In genomic region chr9:21601722-21602399, GRCm38 (mm10) we compare ENCODE assay signal across 7 mouse cellular contexts. TPM values are rescaled to one million over a fixed set of nuclear protein-coding genes. Genes with fewer than 3 reads are reported as not detected.
A peak's percentile ranks its signal among the peaks of the same experiment; 100 is the strongest.
DNase-seq lines count a peak whose midpoint lies in the region; ATAC-seq lines count a peak whose summit lies in the region.

No protein-coding gene starts in this region.

- no peaks in the 10 kb centered on the region for H3K9me3 ChIP-seq in forebrain, embryonic 14.5 days (replicated peaks; ENCODE audit: control insufficient read depth, low read length)
- H3K9me3 ChIP-seq in hindbrain, embryonic 14.5 days (ENCODE audit: control insufficient read depth, low read length): no peaks in the 10 kb centered on the region

- DNase-seq in NIH3T3 (ENCODE audit: low read depth): peak; percentile 88
- DNase-seq in c-Kit-positive CD71-positive TER-119-negative erythroid progenitor cells, embryonic 14.5 days (ENCODE audit: low read depth): peak; percentile 75
- DNase-seq in forebrain, embryonic 14.5 days (ENCODE audit: low spot score): peak; percentile 84
- peak; percentile 85 for DNase-seq in hindbrain, embryonic 14.5 days (ENCODE audit: low spot score)
- peak; percentile 55 to 78 for DNase-seq in layer of hippocampus, postnatal 14 days (ENCODE audit: low spot score in 2 of 2)
- DNase-seq in lung, postnatal 36 days: peak; percentile 88
- peak; percentile 76 to 77 for DNase-seq in right cerebral cortex, adult 2 months (ENCODE audit: low spot score in 2 of 2)

- no peak overlapping the region for H3K4me3 ChIP-seq in forebrain, embryonic 14.5 days (ENCODE audit: low read depth, low read length)
- no peak overlapping the region for H3K4me3 ChIP-seq in hindbrain, embryonic 14.5 days (replicated peaks; ENCODE audit: low read length)

- no peaks in the 10 kb centered on the region for H3K27me3 ChIP-seq in forebrain, embryonic 14.5 days (replicated peaks; ENCODE audit: control insufficient read depth, insufficient read depth, low read length)
- no peaks in the 10 kb centered on the region for H3K27me3 ChIP-seq in hindbrain, embryonic 14.5 days (ENCODE audit: control insufficient read depth, insufficient read depth, low read length)

- no peaks in the 10 kb centered on the region for H3K36me3 ChIP-seq in forebrain, embryonic 14.5 days (ENCODE audit: control insufficient read depth, insufficient read depth, low read length)
- H3K36me3 ChIP-seq in hindbrain, embryonic 14.5 days (replicated peaks; ENCODE audit: control insufficient read depth, insufficient read depth): 0 out of 2 replicates have a peak, but pooled peaks cover under 1% of the 10 kb centered on the region

- WGBS in forebrain, embryonic 14.5 days: 48% methylated on average over 10 of the region's 10 CpGs
- 51% methylated on average over 10 of the region's 10 CpGs for WGBS in hindbrain, embryonic 14.5 days

- no peak overlapping the region for H3K4me2 ChIP-seq in forebrain, embryonic 14.5 days (ENCODE audit: low read length)
- H3K4me2 ChIP-seq in hindbrain, embryonic 14.5 days (replicated peaks): no peak overlapping the region

- H3K27ac ChIP-seq in forebrain, embryonic 14.5 days (ENCODE audit: low read depth, low read length): no peak overlapping the region
- H3K27ac ChIP-seq in hindbrain, embryonic 14.5 days: no peak overlapping the region

- H3K4me1 ChIP-seq in forebrain, embryonic 14.5 days (ENCODE audit: control insufficient read depth, insufficient read depth, low read length): no peaks in the 10 kb centered on the region
- no peaks in the 10 kb centered on the region for H3K4me1 ChIP-seq in hindbrain, embryonic 14.5 days (replicated peaks; ENCODE audit: control insufficient read depth, insufficient read depth, low read length)

- no peak overlapping the region for H3K9ac ChIP-seq in forebrain, embryonic 14.5 days (ENCODE audit: low read length)
- no peak overlapping the region for H3K9ac ChIP-seq in hindbrain, embryonic 14.5 days

- ATAC-seq in forebrain, embryonic 14.5 days: peak; percentile 81
- peak; percentile 72 for ATAC-seq in hindbrain, embryonic 14.5 days (ENCODE audit: low FRiP score)

RNA-seq across cellular contexts. Expression of gene Yipf2, which starts 9.2 kb away (rescaled TPM):
- polyA plus RNA-seq in forebrain, embryonic 14.5 days (2014; fragmentation: Nextera tagmentation; extraction: Ambion mirVana): 16.9 and 18.2 TPM in 2 replicates
- 17.2 and 18.7 TPM in 2 replicates for polyA plus RNA-seq in hindbrain, embryonic 14.5 days (2014; fragmentation: Nextera tagmentation; extraction: Ambion mirVana)
- 10 to 100 TPM; 14.7 to 15.9 TPM for total RNA-seq in layer of hippocampus, postnatal 14 days (2021)

RNA-seq across cellular contexts. Expression of gene Timm29, which starts 9.3 kb away (rescaled TPM):
- 67.3 and 68.4 TPM in 2 replicates for polyA plus RNA-seq in forebrain, embryonic 14.5 days (2014; fragmentation: Nextera tagmentation; extraction: Ambion mirVana)
- polyA plus RNA-seq in hindbrain, embryonic 14.5 days (2014; fragmentation: Nextera tagmentation; extraction: Ambion mirVana): 74.0 and 83.0 TPM in 2 replicates
- 10 to 100 TPM; 54.3 to 56.9 TPM for total RNA-seq in layer of hippocampus, postnatal 14 days (2021)

RNA-seq across cellular contexts. Expression of gene Smarca4, which starts 14.1 kb away (rescaled TPM):
- polyA plus RNA-seq in forebrain, embryonic 14.5 days (2014; fragmentation: Nextera tagmentation; extraction: Ambion mirVana): 128 and 153 TPM in 2 replicates
- polyA plus RNA-seq in hindbrain, embryonic 14.5 days (2014; fragmentation: Nextera tagmentation; extraction: Ambion mirVana): 136 and 138 TPM in 2 replicates
- 100 to 1,000 TPM; 121 to 123 TPM for total RNA-seq in layer of hippocampus, postnatal 14 days (2021)

RNA-seq across cellular contexts. Expression of gene Carm1, which starts 55.2 kb away (rescaled TPM):
- 22.8 and 26.7 TPM in 2 replicates for polyA plus RNA-seq in forebrain, embryonic 14.5 days (2014; fragmentation: Nextera tagmentation; extraction: Ambion mirVana)
- 37.0 and 41.3 TPM in 2 replicates for polyA plus RNA-seq in hindbrain, embryonic 14.5 days (2014; fragmentation: Nextera tagmentation; extraction: Ambion mirVana)
- total RNA-seq in layer of hippocampus, postnatal 14 days (2021): 10 to 100 TPM; 66.5 to 68.8 TPM
